Mouse (Mus musculus) CH12.LX (cell line): Measurements from ENCODE around the gene Naa38.

Experiments
- E2F4 ChIP-seq: IDR thresholded peaks from 2 replicates; pipeline ENCODE4 v1.6.1; 2011; ENCODE audit warnings: low read depth, low read length, improper control_type of control experiment; ENCODE audit not compliant: insufficient replicate concordance
- HCFC1 ChIP-seq: IDR thresholded peaks from 2 replicates; pipeline ENCODE4 v1.6.1; 2012; ENCODE audit warnings: low read depth, mild to moderate bottlenecking, inconsistent platforms, low read length, improper control_type of control experiment
- SIN3A ChIP-seq: IDR thresholded peaks from 2 replicates; pipeline ENCODE4 v1.6.1; 2012; ENCODE audit warnings: low read length, improper control_type of control experiment, inconsistent platforms
- TBP ChIP-seq: conservative IDR thresholded peaks from 2 replicates; pipeline ENCODE4 v1.6.1; 2011; ENCODE audit warnings: low read depth, low read length, improper control_type of control experiment
- USF1 ChIP-seq: IDR thresholded peaks from 2 replicates; pipeline ENCODE4 v1.6.1; 2014; ENCODE audit warnings: low read depth, mild to moderate bottlenecking, inconsistent platforms, low read length, improper control_type of control experiment
- USF2 ChIP-seq: conservative IDR thresholded peaks from 2 replicates; pipeline ENCODE4 v1.6.1; 2011; ENCODE audit warnings: low read depth, low read length, improper control_type of control experiment
- ZNF384 ChIP-seq: IDR thresholded peaks from 2 replicates; pipeline ENCODE4 v1.6.1; 2012; ENCODE audit warnings: low read depth, low read length, improper control_type of control experiment, inconsistent platforms

DNA sequence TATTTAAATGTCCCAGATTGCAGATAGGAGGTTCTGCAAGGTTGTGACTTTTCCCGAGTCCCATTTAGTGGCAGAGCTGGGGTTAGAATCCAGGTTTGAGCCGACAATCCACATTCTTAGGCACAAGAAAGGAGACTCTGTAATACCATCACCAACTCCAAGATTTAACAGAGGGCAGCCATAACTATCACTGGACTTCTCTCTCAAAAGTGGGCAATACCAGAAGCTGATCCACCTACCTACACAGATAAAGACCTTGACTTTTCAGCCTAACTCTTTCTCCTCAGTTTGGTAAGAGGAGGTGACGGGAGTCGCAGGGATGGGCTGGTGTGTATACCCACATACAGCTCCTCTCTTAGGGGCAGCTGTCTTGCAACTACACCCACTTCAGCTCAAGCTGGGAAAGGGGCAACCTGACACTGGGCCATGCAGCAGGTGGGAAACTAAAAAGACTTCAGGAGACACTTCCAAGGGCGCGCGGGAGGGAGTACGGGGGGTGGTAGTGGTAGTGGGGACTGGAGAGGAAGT is 21.7 kb downstream of the Naa38 start:
- no peak for TF ChIP-seq HCFC1
- no peak for TF ChIP-seq SIN3A
- TF ChIP-seq TBP = no peak
- no peak for TF ChIP-seq ZNF384
- TF ChIP-seq E2F4 = no peak
- no peak for TF ChIP-seq USF1
- TF ChIP-seq USF2 = no peak
